Mouse (Mus musculus): Measurements from ENCODE around the gene Fam118b. TPM values are rescaled to one million over a fixed set of nuclear protein-coding genes. Genes with fewer than 3 reads are reported as not detected.

Fam118b gene
- polyA plus RNA-seq, 1 experiment from 2014 or later: 55.9 TPM

- 64% methylated on average over 1 of the region's 1 CpGs for WGBS
- H3K27ac ChIP-seq: no peak overlapping the region
- ATAC-seq (ENCODE audit: low FRiP score) (no peak), DNase-seq (ENCODE audit: low spot score) (no peak)
- H3K27me3 ChIP-seq (ENCODE audit: control insufficient read depth, insufficient read depth, low read length): no peaks in the 10 kb centered on the region
- H3K36me3 ChIP-seq (replicated peaks; ENCODE audit: control insufficient read depth, insufficient read depth): peaks cover 17% of the 10 kb centered on the region
- no peak overlapping the region for H3K4me3 ChIP-seq (replicated peaks; ENCODE audit: low read length)
- no peaks in the 10 kb centered on the region for H3K9me3 ChIP-seq (ENCODE audit: control insufficient read depth, low read length)
- H3K4me2 ChIP-seq (replicated peaks): no peak overlapping the region
- no peak overlapping the region for H3K9ac ChIP-seq
- H3K4me1 ChIP-seq (replicated peaks; ENCODE audit: control insufficient read depth, insufficient read depth, low read length): no peaks in the 10 kb centered on the region
Observed at GRCm38 (mm10) chr9:35239734-35240133, 27.9 kb downstream of the Fam118b start.

DNA sequence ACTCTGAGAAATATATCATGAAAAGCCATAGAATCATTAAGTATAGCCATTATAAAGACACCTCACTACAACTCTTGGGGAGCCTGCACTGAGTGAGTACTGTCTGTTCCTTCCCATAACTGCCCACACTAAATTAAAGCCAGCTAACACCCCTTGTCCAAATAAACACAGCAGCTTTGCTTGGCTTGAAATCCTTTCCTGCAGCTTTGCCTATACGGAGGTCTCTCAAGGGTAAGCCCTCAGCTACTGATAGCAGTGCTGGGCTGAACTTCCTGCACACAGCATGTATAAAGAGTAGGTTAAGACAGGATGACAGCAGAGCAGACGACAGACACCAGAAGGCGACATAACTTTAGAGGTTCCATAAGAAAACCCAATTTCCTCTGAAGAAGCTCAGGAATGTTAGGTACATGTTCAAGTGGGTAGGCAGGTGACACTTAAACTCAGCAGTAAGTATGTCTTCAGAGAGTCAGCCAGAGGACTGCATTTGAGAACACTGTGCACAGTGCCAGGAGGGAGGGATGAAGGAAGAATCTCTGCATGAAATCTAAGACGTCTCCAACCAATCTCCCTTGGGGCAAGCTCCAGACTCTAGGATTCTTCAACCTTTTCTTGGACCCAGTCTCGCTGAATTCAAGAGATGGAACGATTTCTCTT is 28.6 kb downstream of the Fam118b start:
- DNase-seq (ENCODE audit: low spot score): no peak
- H3K4me1 ChIP-seq (replicated peaks; ENCODE audit: control insufficient read depth, insufficient read depth, low read length): no peaks in the 10 kb centered on the region
- no peaks in the 10 kb centered on the region for H3K9me3 ChIP-seq (ENCODE audit: control insufficient read depth, low read length)
- H3K4me3 ChIP-seq (replicated peaks; ENCODE audit: low read length): no peak overlapping the region
- 85% methylated on average over 6 of the region's 6 CpGs for WGBS
- no peak overlapping the region for H3K9ac ChIP-seq
- no peaks in the 10 kb centered on the region for H3K27me3 ChIP-seq (ENCODE audit: control insufficient read depth, insufficient read depth, low read length)
- no peak overlapping the region for H3K27ac ChIP-seq
- no peak overlapping the region for H3K4me2 ChIP-seq (replicated peaks)
- H3K36me3 ChIP-seq (replicated peaks; ENCODE audit: control insufficient read depth, insufficient read depth): peaks cover 23% of the 10 kb centered on the region
- ATAC-seq (ENCODE audit: low FRiP score): no peak

GRCm38 (mm10) chr9:35238371-35238770 is 29.2 kb downstream of the Fam118b start:
- Histone ChIP-seq H3K9me3 (ENCODE audit: control insufficient read depth, low read length) (no peaks in the 10 kb centered on the region), H3K36me3 (replicated peaks; ENCODE audit: control insufficient read depth, insufficient read depth) (peaks cover 23% of the 10 kb centered on the region), H3K4me2 (replicated peaks) (no peak overlapping the region), H3K27ac (no peak overlapping the region), H3K27me3 (ENCODE audit: control insufficient read depth, insufficient read depth, low read length) (no peaks in the 10 kb centered on the region), H3K9ac (no peak overlapping the region), H3K4me3 (replicated peaks; ENCODE audit: low read length) (no peak overlapping the region), H3K4me1 (replicated peaks; ENCODE audit: control insufficient read depth, insufficient read depth, low read length) (no peaks in the 10 kb centered on the region)
- DNase-seq (ENCODE audit: low spot score) (no peak), ATAC-seq (ENCODE audit: low FRiP score) (no peak)
- 90% methylated on average over 1 of the region's 1 CpGs for WGBS

DNA sequence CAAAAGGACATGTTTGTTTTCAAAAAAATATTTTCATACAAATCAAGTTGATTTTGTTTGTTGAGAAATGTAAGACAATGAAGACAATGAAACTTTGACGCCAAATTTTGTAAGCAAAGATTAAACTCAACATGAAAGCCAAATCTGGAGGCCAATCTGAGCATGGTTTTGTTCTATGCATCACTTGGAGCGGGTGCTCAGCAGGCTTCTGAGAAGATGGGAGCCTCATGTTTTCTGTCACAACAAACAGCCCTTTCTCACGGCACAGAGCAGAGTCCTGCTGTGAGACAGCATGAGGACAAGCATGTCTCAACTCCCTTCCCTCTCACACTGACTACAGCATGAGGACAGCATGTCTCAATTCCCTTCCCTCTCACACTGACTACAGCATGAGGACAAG is 31.6 kb downstream of the Fam118b start:
- Histone ChIP-seq H3K4me2 (replicated peaks) (no peak overlapping the region), H3K27ac (no peak overlapping the region), H3K4me3 (replicated peaks; ENCODE audit: low read length) (no peak overlapping the region), H3K9me3 (ENCODE audit: control insufficient read depth, low read length) (no peaks in the 10 kb centered on the region), H3K4me1 (replicated peaks; ENCODE audit: control insufficient read depth, insufficient read depth, low read length) (no peaks in the 10 kb centered on the region), H3K27me3 (ENCODE audit: control insufficient read depth, insufficient read depth, low read length) (no peaks in the 10 kb centered on the region), H3K9ac (no peak overlapping the region), H3K36me3 (replicated peaks; ENCODE audit: control insufficient read depth, insufficient read depth) (peaks cover 42% of the 10 kb centered on the region)
- DNase-seq (ENCODE audit: low spot score): no peak
- 53% methylated on average over 3 of the region's 3 CpGs for WGBS
- no peak for ATAC-seq (ENCODE audit: low FRiP score)

GRCm38 (mm10) chr9:35228671-35229070 is 38.9 kb downstream of the Fam118b start:
- H3K27ac ChIP-seq: no peak overlapping the region
- no peaks in the 10 kb centered on the region for H3K27me3 ChIP-seq (ENCODE audit: control insufficient read depth, insufficient read depth, low read length)
- no peak overlapping the region for H3K4me2 ChIP-seq (replicated peaks)
- no peaks in the 10 kb centered on the region for H3K4me1 ChIP-seq (replicated peaks; ENCODE audit: control insufficient read depth, insufficient read depth, low read length)
- DNase-seq (ENCODE audit: low spot score) (no peak), ATAC-seq (ENCODE audit: low FRiP score) (no peak)
- H3K9ac ChIP-seq: no peak overlapping the region
- H3K9me3 ChIP-seq (ENCODE audit: control insufficient read depth, low read length): no peaks in the 10 kb centered on the region
- H3K4me3 ChIP-seq (replicated peaks; ENCODE audit: low read length): no peak overlapping the region
- 95% methylated on average over 3 of the region's 3 CpGs for WGBS
- H3K36me3 ChIP-seq (replicated peaks; ENCODE audit: control insufficient read depth, insufficient read depth): peaks cover 55% of the 10 kb centered on the region

- H3K4me1 ChIP-seq (replicated peaks; ENCODE audit: control insufficient read depth, insufficient read depth, low read length): no peaks in the 10 kb centered on the region
- no peak overlapping the region for H3K4me2 ChIP-seq (replicated peaks)
- H3K27ac ChIP-seq: no peak overlapping the region
- no peak for ATAC-seq (ENCODE audit: low FRiP score)
- 93% methylated on average over 3 of the region's 3 CpGs for WGBS
- H3K9me3 ChIP-seq (ENCODE audit: control insufficient read depth, low read length): no peaks in the 10 kb centered on the region
- no peak for DNase-seq (ENCODE audit: low spot score)
- peaks cover 82% of the 10 kb centered on the region for H3K36me3 ChIP-seq (replicated peaks; ENCODE audit: control insufficient read depth, insufficient read depth)
- no peaks in the 10 kb centered on the region for H3K27me3 ChIP-seq (ENCODE audit: control insufficient read depth, insufficient read depth, low read length)
- H3K9ac ChIP-seq: no peak overlapping the region
- no peak overlapping the region for H3K4me3 ChIP-seq (replicated peaks; ENCODE audit: low read length)
Observed at GRCm38 (mm10) chr9:35223466-35223865, 44.1 kb downstream of the Fam118b start.

DNA sequence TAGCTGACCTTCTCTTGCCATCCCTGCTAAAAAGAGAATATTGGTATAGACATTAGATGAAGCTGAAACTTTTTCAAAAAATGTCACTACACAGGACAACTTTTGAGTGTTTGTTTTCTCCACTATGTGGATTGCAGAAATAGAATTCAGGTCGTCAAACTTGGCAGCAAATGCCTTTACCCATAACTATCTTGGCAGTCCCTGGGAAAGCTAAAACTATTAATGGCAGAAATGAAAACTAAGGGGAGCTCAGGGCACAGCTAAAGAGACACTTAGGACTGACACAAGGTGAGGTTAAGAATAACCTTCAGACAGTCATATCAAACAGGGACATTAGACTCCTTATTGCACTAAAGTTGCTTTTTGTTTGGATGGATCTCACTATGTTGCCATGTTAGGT is 49.6 kb downstream of the Fam118b start:
- H3K27ac ChIP-seq: no peak overlapping the region
- no peaks in the 10 kb centered on the region for H3K4me1 ChIP-seq (replicated peaks; ENCODE audit: control insufficient read depth, insufficient read depth, low read length)
- H3K36me3 ChIP-seq (replicated peaks; ENCODE audit: control insufficient read depth, insufficient read depth): peaks cover 92% of the 10 kb centered on the region
- H3K4me3 ChIP-seq (replicated peaks; ENCODE audit: low read length): no peak overlapping the region
- H3K9me3 ChIP-seq (ENCODE audit: control insufficient read depth, low read length): no peaks in the 10 kb centered on the region
- no peaks in the 10 kb centered on the region for H3K27me3 ChIP-seq (ENCODE audit: control insufficient read depth, insufficient read depth, low read length)
- H3K4me2 ChIP-seq (replicated peaks): no peak overlapping the region
- no peak for DNase-seq (ENCODE audit: low spot score)
- H3K9ac ChIP-seq: no peak overlapping the region
- WGBS: 81% methylated on average over 1 of the region's 1 CpGs
- no peak for ATAC-seq (ENCODE audit: low FRiP score)

DNA sequence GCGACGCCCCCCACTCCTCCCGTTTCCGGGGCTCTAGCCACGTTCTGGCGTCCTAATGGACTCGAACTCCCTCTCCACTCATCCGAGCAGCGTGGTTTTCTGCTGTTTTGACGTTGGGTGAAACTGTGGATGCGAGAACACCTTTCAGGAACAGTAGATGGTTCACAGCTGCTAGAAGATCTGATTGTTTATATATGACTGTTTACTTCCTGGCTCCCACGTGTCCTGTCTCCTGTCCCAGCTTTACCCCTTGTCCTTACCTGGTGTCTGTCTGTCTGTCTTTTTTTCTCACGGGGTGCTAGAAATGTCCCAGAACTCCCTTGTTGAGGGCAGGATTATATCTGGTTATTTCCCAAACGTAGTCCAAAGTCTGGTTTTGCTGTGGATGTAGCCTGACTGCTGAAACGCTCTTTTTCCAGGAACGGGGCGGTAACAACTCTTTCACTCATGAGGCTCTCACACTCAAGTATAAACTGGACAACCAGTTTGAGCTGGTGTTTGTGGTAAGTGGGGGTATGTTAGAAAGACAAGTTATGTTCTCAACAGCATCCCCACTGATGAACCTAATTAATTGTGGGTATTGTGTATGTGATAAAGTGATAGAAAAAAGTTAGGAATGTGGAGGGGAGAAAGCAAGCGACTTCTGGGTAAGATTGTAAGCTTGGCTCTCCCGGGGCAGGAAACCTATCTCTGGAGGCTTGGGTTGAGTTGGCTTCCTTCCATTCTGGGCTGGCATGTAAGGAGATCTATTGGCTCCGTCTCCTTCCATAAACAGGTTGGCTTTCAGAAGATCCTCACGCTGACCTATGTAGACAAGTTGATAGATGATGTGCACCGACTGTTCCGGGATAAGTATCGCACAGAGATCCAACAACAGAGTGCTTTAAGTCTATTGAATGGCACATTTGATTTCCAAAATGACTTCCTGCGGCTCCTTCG is 55.8 kb downstream of the Fam118b start:
- H3K27ac ChIP-seq: peak overlapping the region; percentile 76
- 0 out of 2 replicates have a peak, but pooled peaks have one; percentile 2 for ATAC-seq (ENCODE audit: low FRiP score)
- no peaks in the 10 kb centered on the region for H3K27me3 ChIP-seq (ENCODE audit: control insufficient read depth, insufficient read depth, low read length)
- H3K4me2 ChIP-seq (replicated peaks): peak overlapping the region; percentile 97
- H3K4me1 ChIP-seq (replicated peaks; ENCODE audit: control insufficient read depth, insufficient read depth, low read length): peaks cover 18% of the 10 kb centered on the region
- H3K9me3 ChIP-seq (ENCODE audit: control insufficient read depth, low read length): no peaks in the 10 kb centered on the region
- peaks cover 59% of the 10 kb centered on the region for H3K36me3 ChIP-seq (replicated peaks; ENCODE audit: control insufficient read depth, insufficient read depth)
- WGBS: 37% methylated on average over 26 of the region's 26 CpGs
- peak; percentile 29 for DNase-seq (ENCODE audit: low spot score)
- H3K9ac ChIP-seq: peak overlapping the region; percentile 81
- peak overlapping the region; percentile 80 for H3K4me3 ChIP-seq (replicated peaks; ENCODE audit: low read length)

Data from hindbrain, embryonic 14.5 days (tissue).